Mouse (Mus musculus) cerebellum, adult 2 months (tissue): ENCODE data around the gene Ccdc92. TPM values are rescaled to one million over a fixed set of nuclear protein-coding genes. Genes with fewer than 3 reads are reported as not detected.
A peak's percentile ranks its signal among the peaks of the same experiment; 100 is the strongest.

ENCODE experiments used
- DNase-seq, 2 experiments: peaks; one replicate each; pipeline ENCODE4 v3.0.0; 2021
- H3K27ac ChIP-seq: fragments of 200-500 bp; 2 replicates; pipeline ENCODE4 v1.5.1; 2012; ENCODE audit warnings: low read length, control low read depth, inconsistent platforms; ENCODE audit not compliant: insufficient read depth
- H3K27me3 ChIP-seq: fragments of 200-500 bp; 2 replicates; pipeline ENCODE4 v1.6.1; 2012; ENCODE audit warnings: inconsistent platforms, mild to moderate bottlenecking, low read length, moderate library complexity; ENCODE audit not compliant: control insufficient read depth, insufficient read depth
- H3K4me1 ChIP-seq: fragments of 200-500 bp; 2 replicates; pipeline ENCODE4 v1.6.1; 2011; ENCODE audit warnings: low read length; ENCODE audit not compliant: control insufficient read depth, insufficient read depth
- H3K4me3 ChIP-seq: fragments of 200-500 bp; replicated peaks from 2 replicates; pipeline ENCODE3; 2011; ENCODE audit warnings: mild to moderate bottlenecking, low read depth, low read length, control low read depth; ENCODE audit not compliant: insufficient read depth
- CTCF ChIP-seq: fragments of 200-500 bp; IDR thresholded peaks from 2 replicates; pipeline ENCODE4 v1.5.1; 2011; ENCODE audit warnings: low read depth, mild to moderate bottlenecking, control low read depth, low read length, moderate library complexity, borderline replicate concordance; ENCODE audit not compliant: insufficient read depth
- POLR2A ChIP-seq: fragments of 200-500 bp; IDR thresholded peaks from 2 replicates; pipeline ENCODE4 v1.6.1; 2011; ENCODE audit warnings: low read length, control low read depth, borderline replicate concordance; ENCODE audit not compliant: insufficient read depth
- WGBS: fragments of 180-500 bp; shearing (Covaris S2); methylation state at CpG from one replicate; pipeline ENCODE4 v1.1.7; 2018; 5-methylcytosine and 5-hydroxymethylcytosine counted together
- polyA plus RNA-seq: library from polyadenylated mRNA; depleted of rRNA; stranded (reverse); fragments of >200 nt; gene quantifications from 2 replicates; pipeline ENCODE4 v1.2.3, GENCODE M21; 2012

The Ccdc92 gene
- polyA plus RNA-seq, 1 experiment = 200 TPM

GRCm38 (mm10) chr5:124899945-124900631 lies 37.9 kb upstream of the Ccdc92 start:
- Histone ChIP-seq H3K4me3 (no peak overlapping the region), H3K27ac (no peak overlapping the region), H3K27me3 (no peaks in the 10 kb centered on the region), H3K4me1 (peaks cover 12% of the 10 kb centered on the region)
- TF ChIP-seq CTCF (peak; percentile 97), POLR2A (no peak)
- 21% methylated on average over 20 of the region's 20 CpGs for WGBS
- DNase-seq = peak; percentile 67 to 87

GRCm38 (mm10) chr5:124896135-124896534 lies 33.9 kb upstream of the Ccdc92 start:
- H3K4me1 ChIP-seq = peaks cover 5% of the 10 kb centered on the region
- DNase-seq = no peak
- H3K27me3 ChIP-seq = no peaks in the 10 kb centered on the region
- WGBS = 66% methylated on average over 7 of the region's 8 CpGs
- TF ChIP-seq POLR2A (no peak), CTCF (no peak)
- H3K27ac ChIP-seq = no peak overlapping the region
- H3K4me3 ChIP-seq = no peak overlapping the region

- H3K4me1 ChIP-seq = no peaks in the 10 kb centered on the region
- 52% methylated on average over 3 of the region's 3 CpGs for WGBS
- H3K27me3 ChIP-seq = no peaks in the 10 kb centered on the region
These were observed 29.7 kb upstream of the Ccdc92 start for GRCm38 (mm10) chr5:124891921-124892370.

GRCm38 (mm10) chr5:124888661-124889060 lies 26.4 kb upstream of the Ccdc92 start:
- Histone ChIP-seq H3K4me3 (no peak overlapping the region), H3K4me1 (peaks cover 14% of the 10 kb centered on the region; the same call in 1 of the 2 replicates), H3K27ac (no peak overlapping the region), H3K27me3 (no peaks in the 10 kb centered on the region)
- DNase-seq = no peak
- TF ChIP-seq POLR2A (no peak), CTCF (no peak)
- WGBS = 93% methylated on average over 8 of the region's 8 CpGs

More at GRCm38 (mm10) chr5:124891921-124892370, 29.7 kb upstream of the Ccdc92 start:
- Histone ChIP-seq H3K27ac (no peak overlapping the region), H3K4me3 (no peak overlapping the region)
- TF ChIP-seq POLR2A (no peak), CTCF (no peak)
- DNase-seq = no peak

GRCm38 (mm10) chr5:124883877-124884276 lies 21.7 kb upstream of the Ccdc92 start:
- Histone ChIP-seq H3K27ac (no peak overlapping the region), H3K4me1 (peaks cover 39% of the 10 kb centered on the region), H3K4me3 (no peak overlapping the region), H3K27me3 (no peaks in the 10 kb centered on the region)
- no peak for TF ChIP-seq POLR2A
- no peak for TF ChIP-seq CTCF
- peak; percentile 78 to 86 for DNase-seq
- WGBS = 6% methylated on average over 6 of the region's 6 CpGs

GRCm38 (mm10) chr5:124879801-124880200 lies 17.6 kb upstream of the Ccdc92 start:
- DNase-seq = peak; percentile 42 to 65
- Histone ChIP-seq H3K4me1 (peaks cover 40% of the 10 kb centered on the region), H3K27me3 (no peaks in the 10 kb centered on the region), H3K4me3 (no peak overlapping the region), H3K27ac (no peak overlapping the region)
- TF ChIP-seq CTCF = no peak
- no peak for TF ChIP-seq POLR2A
- WGBS = 9% methylated on average over 6 of the region's 6 CpGs

- no peak overlapping the region for H3K4me3 ChIP-seq
- no peaks in the 10 kb centered on the region for H3K27me3 ChIP-seq
- TF ChIP-seq CTCF (no peak), POLR2A (no peak)
- WGBS = 52% methylated on average over 4 of the region's 4 CpGs
- H3K4me1 ChIP-seq = peaks cover 36% of the 10 kb centered on the region
- no peak for DNase-seq
- H3K27ac ChIP-seq = no peak overlapping the region
These were observed 17.0 kb upstream of the Ccdc92 start for GRCm38 (mm10) chr5:124879251-124879650.

GRCm38 (mm10) chr5:124873890-124874601 lies 11.8 kb upstream of the Ccdc92 start:
- H3K27ac ChIP-seq = no peak overlapping the region
- no peak overlapping the region for H3K4me3 ChIP-seq
- TF ChIP-seq POLR2A = no peak
- no peak for TF ChIP-seq CTCF
- DNase-seq = no peak
- 67% methylated on average over 6 of the region's 6 CpGs for WGBS
- H3K27me3 ChIP-seq = no peaks in the 10 kb centered on the region
- H3K4me1 ChIP-seq = peaks cover 24% of the 10 kb centered on the region
